Mouse (Mus musculus): ENCODE results near the gene Pip5k1b. TPM values are rescaled to one million over a fixed set of nuclear protein-coding genes. Genes with fewer than 3 reads are reported as not detected.

Gene Pip5k1b
- total RNA-seq, 2 experiments from 2014 or later: 23.4 to 24.9 TPM

GRCm38 (mm10) chr19:24367722-24368121 is 187.9 kb downstream of the Pip5k1b start:
- no peak for DNase-seq
- intact Hi-C loops (cut with DNase I): no loop called here

- DNase-seq: no peak
- intact Hi-C loops (cut with DNase I): no loop called here
Measured at GRCm38 (mm10) chr19:24366747-24367146, 188.9 kb downstream of the Pip5k1b start.

GRCm38 (mm10) chr19:24362626-24363321 is 192.9 kb downstream of the Pip5k1b start:
- no peak for DNase-seq
- intact Hi-C loops (cut with DNase I): no loop called here

DNA sequence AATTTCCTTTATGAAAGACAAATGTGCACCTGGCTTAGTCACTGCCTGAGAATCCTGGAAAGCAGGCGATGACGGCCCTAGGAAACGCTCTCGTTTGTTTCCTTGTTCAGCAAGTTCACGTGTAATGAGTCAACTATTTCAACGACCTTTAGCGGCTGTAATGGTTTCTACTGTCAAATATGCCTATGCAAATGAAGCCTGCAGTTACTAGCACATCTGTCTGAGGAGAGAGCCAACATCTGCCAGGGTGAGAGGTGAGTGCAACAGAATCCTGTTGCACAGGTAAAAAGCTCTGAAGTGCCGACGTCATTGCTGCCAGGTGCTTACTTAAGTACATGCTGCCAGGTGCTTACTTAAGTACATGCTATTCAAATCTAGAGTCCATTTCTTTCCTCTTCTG is 196.4 kb downstream of the Pip5k1b start:
- intact Hi-C loops (cut with DNase I): no loop called here
- DNase-seq: no peak

DNA sequence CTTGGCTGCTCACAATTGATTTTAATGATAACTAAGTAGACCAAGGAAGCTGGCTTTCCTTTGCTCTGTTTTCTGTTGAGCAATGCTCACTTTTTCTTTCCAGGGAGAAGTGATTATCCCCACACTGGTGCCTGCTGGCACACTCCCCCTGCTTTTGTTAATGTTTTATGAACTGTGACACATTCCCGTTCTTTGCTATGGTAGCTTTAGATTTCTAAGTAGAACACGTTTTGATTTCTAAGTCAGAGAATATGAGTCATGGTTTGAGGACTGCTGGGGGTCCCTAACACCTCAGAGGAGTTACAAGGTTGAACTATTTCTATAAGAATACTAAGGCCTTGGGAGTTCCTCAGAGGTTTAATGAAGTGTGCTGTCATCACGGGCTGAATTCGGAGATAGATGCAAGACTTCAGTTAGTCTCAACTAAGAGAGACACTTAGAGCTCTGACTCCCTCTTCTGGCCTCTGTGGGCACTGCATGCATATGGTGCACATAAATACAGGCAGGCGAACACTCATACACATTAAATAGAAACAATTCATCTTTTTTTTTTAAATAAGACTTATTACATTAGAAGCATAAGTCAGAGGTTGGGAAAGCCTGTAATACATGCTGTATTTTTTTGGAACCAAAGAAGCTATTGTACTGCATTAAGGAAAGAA is 203.2 kb downstream of the Pip5k1b start:
- no peak for DNase-seq
- intact Hi-C loops (cut with DNase I): no loop called here

- intact Hi-C loops (cut with DNase I): no loop called here
- no peak for DNase-seq
Measured at GRCm38 (mm10) chr19:24344501-24344900, 211.2 kb downstream of the Pip5k1b start.

DNA sequence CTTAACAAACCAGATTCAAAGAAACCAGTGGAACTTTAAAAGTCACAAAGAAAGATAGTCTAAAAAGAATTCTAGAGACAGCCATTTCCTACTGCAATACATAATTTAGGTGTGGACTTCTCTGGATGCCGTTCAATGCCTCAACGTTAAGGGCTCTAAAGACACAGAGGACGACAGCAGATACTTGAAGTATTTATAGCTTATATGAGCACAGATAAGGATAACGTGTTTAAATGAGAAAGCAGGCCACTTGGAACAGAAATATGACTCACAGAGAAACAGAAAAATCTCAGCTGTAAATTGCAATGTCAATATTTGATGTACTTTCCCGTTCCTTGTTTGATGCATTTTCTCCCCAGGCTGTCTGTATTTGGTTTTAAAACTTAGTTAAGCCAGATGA is 212.9 kb downstream of the Pip5k1b start:
- DNase-seq: no peak
- intact Hi-C loops (cut with DNase I): no loop called here

DNA sequence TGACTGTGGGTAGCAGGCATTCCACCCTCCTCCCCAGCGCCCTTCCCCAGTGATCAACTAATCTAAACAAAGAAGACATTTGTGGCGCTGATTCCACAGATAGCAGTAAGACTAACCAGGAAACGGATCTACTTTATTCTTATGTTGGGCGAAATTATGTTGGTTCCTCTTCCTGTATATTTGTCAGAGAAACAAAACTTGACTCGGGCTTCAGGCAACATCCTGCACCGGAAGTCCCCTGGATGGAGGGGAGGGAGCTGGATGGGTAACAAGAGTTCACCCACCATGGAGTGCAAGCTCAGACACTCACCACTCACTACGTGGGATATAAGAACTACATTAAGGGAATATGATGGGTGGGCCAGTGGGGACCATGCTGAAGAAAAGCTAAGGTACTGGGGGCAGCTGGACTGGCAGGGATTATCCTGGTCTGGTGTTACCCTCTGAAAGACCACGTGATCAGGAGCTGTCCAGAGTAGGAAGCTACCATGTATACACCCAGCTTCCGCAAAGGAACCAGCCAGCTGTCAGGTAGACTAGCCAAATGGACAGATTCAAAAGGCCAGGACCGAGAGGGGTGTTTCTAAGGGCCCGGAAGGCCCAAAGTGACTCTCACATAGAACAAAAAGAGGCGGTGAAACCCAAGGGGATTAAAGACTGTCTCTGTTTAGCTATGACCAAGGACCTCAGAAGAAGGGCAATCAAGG is 219.1 kb downstream of the Pip5k1b start:
- no peak for DNase-seq
- intact Hi-C loops (cut with DNase I): no loop called here

DNA sequence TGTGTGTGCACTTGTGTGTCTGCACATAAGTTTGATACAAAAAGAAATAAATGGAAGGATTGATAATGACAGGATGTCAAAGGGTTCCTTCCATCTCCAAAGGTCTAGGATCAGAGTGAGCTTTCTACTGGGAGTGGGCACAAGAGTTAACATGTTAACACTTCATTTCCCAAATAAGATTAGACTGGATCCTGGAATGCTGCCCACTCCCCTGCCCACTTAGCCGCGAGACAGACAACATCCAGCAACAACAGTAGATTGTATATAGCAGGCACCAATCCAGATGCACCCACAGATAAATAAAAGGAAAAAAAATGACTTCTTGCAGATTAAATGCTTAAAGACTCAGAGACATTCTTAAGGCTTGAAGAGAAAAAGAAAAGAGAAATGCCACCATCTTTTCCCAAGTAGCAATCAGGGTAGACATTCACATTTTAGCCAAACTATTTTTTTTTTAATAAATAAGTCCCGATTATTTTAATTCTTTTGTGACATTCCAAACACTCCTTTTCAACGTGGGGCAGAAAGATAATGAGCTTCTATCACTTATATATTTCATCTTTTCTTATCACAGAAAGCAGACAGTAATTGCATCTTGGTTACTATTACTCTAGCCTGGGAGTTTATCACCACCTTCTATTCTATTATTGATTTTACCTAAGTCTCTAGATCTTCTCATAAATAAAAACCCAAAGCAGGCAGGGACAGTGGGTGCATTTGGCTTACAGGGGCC is 219.9 kb downstream of the Pip5k1b start:
- intact Hi-C loops (cut with DNase I): no loop called here

DNA sequence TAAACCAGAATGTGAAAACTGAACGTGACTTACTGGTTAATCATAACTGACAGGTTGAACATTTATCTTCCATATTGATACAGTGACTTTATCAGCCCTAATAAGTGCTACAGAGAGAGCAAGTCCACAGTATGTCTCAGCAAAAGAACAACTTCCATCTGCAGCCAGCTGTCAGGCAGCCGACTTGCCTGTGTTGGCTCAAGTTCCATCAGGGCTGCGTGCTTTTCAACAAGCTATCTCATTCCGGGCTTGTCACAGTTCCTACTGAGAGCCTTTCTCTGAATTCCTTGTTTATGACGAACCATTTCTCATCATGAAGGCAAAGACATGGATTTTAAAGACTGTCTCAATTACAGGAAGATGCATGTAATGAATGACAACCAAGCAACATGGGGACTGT is 222.7 kb downstream of the Pip5k1b start:
- DNase-seq: peak; percentile 50 to 68
- intact Hi-C loops (cut with DNase I): no loop called here

More for the DNA sequence above, 219.9 kb downstream of the Pip5k1b start:
- DNase-seq: no peak

- intact Hi-C loops (cut with DNase I): no loop called here
- DNase-seq: no peak
Measured at GRCm38 (mm10) chr19:24331274-24331673, 224.4 kb downstream of the Pip5k1b start.

DNA sequence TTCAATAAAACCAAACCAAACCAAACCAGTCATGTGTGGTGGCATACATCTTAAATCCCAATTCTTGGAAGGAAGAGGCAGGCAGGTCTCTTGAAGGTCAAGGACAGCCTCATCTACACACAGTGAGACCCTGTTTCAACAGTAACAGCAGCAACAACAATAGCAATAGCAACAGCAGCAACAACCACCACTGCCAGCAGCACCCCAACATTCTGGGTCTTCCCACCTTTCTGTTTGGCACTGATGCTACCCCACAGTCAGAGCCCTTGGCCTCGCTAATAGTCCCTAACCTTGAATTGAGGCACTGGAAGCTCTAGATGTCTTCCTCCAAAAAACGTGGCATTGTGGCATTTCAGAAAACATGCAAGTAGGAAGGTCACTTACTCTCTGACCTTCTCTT is 225.3 kb downstream of the Pip5k1b start:
- intact Hi-C loops (cut with DNase I): no loop called here
- no peak for DNase-seq

- no peak for DNase-seq
- intact Hi-C loops (cut with DNase I): no loop called here
Measured at GRCm38 (mm10) chr19:24327921-24328320, 227.8 kb downstream of the Pip5k1b start.

DNA sequence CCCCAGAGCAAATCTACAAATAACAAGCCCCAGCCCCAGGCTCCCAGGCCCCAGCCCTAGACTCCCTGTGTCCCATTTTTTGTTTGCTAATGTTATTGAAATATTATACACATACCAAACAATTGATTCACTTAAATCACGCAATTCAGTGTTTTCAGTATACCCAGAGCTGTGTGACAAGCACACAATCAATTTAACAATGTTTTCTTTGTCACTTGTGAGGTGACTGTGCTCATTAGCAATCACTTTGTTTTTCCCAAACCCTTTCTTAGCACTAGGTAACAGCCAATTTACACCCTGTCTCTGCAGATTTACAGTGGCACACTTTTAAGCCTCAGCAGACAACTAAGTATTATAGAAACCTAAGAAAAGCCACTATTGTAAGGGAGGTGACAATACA is 228.7 kb downstream of the Pip5k1b start:
- intact Hi-C loops (cut with DNase I): no loop called here
- DNase-seq: no peak

- DNase-seq: no peak
- intact Hi-C loops (cut with DNase I): no loop called here
Measured at GRCm38 (mm10) chr19:24325692-24326091, 230.0 kb downstream of the Pip5k1b start.

DNA sequence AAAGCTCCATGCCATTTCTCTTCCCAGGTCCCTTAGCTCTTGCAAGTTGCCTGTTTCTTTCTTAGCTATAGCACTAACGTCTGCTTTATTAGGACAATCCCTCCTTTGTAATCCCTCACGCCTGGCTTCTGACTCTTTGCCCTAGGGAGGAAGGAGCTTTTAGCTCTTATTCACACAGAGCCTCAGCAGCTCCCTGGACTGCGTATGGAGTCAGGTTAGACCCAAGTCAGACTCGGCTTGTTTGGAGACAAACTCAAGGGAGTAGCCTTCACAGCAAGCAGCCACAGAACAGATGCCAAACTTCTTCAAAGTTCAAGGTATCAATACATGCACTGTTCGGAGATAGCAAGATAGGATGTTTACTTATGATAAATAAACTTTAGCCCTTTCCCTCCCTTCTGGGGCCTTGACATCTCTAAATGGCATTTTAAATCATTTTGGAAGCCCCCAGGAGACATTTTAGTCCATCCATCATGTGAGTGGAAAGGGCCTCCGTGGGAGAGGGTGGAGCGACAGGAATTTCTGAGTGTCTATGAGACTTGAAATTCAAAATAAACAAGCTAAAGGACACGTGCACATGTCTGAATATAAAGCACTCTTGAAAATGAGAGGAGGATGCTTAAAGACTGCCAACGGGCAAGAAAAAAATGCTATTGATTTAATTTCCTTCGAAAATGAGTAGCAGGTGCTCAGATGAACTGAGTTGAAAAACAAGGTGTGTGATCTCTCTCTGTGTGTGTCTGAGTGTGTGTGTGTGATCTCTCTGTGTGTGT is 231.6 kb downstream of the Pip5k1b start:
- no peak for DNase-seq
- intact Hi-C loops (cut with DNase I): no loop called here

DNA sequence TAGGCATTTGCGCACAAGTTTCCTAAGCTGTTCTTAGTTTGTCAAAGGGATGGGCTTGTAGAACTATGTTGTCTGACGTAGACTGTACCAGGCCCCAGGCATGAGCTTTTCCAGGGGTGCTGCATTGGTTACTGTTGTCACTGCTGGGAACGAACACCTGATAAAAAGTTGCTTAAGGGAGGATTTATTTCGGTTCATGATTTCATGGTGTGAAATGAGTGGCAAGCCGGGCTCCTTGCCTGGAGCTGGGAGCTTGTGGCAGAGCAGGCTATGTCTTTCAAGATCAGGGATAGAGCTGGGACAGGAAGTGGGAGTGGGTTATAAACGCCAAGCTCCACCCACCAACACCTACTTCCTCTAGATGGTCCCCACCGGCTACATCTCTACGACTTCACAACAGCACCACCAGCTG is 233.8 kb downstream of the Pip5k1b start:
- intact Hi-C loops (cut with DNase I): no loop called here
- DNase-seq: peak in 1 of 2 experiments; percentile 36

- intact Hi-C loops (cut with DNase I): no loop called here
Measured at GRCm38 (mm10) chr19:24321211-24321899, 234.3 kb downstream of the Pip5k1b start.

GRCm38 (mm10) chr19:24318172-24318571 is 237.5 kb downstream of the Pip5k1b start:
- DNase-seq: no peak
- intact Hi-C loops (cut with DNase I): no loop called here

More at GRCm38 (mm10) chr19:24321211-24321899, 234.3 kb downstream of the Pip5k1b start:
- no peak for DNase-seq

DNA sequence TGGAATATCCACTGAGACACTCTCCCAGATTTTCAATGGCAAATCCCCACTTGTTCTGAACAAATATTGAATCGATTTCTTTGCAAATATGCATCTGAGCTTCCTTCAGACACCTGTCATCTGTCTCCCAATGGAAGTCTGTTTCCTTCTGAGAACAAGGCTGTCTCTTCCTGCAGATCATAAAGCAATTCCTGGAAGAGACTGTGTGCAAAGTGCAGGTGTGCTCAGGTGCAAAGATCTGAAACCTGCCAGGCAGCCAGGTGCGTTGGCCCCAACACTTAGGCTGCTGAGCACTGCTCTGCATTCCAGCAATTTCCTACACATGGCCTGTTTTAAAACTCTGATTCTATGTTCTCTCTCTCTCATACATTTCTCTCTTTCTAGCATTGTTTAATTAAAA is 237.9 kb downstream of the Pip5k1b start:
- intact Hi-C loops (cut with DNase I): no loop called here
- no peak for DNase-seq

Data from heart, postnatal 14 days (tissue).